Mouse (Mus musculus): ENCODE measurements around the gene Ankle1.

The Ankle1 gene

DNA sequence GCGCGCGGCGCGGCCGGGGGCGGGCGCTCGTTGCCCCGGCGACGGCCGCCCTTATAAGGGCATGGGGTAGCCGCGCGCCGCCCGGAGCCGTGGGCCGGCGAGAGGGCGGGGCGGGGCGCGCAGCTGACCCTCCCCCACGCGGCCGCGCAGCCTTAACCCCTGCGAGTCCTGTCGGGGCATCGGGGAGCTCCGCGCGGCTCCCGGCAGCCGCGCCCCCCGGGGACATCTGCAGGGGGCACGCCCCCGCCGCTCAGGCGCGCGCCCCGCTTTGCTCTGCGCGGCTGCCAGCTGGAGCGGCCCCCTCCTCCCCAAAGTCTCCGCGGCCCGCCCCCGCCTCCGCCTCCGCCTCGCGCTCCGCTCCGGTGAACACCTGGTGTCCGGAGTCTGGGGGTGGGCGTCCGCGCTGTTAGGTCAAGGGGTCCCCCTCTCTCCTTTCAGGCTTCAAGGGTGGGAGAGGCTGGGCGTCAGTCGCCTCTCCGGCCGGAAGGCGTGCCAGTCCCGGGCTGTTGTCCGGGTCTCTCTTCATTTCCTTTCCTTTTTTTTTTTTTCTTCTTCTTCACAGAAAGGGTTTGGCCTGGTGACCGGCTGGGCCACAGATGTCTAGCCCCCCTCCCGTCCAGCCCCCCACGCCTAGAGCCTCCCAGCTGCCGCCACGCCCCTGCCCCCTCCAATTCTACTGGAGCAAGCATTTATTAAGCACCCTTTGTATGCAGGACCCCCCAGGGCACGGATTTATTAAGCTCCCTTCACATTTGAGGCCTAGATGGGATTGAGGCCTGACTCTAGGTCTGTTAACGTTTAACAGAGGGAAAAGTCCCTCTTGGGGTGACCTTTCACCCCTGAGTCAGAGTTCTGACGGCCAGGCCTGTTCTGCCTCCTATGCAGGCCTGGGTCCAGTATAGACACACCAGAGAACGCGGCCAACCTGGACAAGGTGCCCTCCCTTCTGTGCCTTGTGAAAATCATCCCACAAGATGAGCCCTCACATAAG is 23.5 kb upstream of the Ankle1 start:
- in situ Hi-C loops (cut with MboI, MseI): no loop called here

DNA sequence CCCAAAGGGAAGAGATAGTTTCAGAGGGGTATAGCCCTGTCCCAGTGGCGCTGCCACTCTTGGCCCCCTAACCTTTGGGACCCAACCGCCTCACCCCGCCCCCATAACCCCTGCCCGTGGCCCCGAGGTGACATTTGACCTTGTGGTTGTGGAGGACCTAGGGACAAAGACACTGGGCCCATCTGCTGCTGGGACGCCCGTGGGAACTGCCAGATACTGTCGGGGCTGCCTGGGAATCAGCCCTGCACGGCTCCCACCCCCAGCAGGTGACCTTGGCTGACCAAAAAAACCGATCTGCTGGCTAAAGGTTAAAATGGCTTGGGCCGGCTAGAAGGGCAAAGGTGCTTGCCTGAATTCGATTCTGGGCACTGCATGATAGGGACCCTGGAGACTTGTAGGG is 22.4 kb upstream of the Ankle1 start:
- in situ Hi-C loops (cut with MboI, MseI): no loop called here

DNA sequence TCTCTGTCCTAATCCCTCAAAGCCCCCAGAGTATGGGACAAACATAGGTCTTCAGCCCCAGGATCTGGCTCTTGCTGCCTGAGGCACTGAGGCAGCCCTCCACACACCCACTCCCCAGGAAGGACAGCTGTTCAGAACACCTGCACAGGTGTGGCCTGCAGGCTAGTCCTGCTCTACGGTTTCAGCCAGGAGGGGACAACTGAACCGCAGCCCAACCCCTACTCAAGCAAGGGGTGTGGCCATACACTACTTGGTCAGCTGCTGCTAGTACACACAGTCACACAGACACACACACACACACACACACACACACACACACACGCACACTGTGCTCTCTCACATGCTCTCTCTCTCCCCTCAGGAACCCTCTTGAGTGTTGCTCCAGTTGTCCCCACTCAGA is 21.9 kb upstream of the Ankle1 start:
- in situ Hi-C loops (cut with MboI, MseI): no loop called here

DNA sequence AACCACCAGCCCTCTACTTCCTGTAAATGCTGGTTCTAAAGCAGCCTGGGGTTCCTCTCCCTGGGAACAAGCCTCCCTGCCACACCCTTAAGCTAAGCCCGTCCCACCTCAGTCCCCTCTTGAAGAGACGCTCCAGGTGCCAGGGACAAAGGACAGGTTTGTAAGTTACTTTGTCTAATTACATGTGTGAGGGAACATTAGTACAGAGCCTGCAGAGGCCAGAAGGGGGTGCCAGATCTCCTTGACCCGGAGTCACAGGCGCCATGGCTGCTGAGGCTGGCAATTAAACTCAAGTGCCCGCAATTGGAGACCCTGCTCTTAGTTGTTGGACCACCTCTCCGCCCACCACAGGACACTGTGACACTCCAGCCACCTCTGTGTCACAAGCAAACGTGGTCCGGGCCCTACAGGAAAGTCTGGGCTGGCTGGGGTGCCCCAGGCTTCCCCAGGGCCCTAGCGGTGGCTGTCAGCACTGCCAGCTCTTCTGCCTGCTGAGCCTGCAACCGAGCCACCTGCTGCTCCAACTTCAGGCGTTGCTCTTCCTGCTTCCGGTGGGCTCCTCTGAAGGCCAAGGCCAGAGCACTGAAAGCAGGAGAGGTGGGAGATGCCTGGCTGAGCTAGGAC is 20.5 kb upstream of the Ankle1 start:
- in situ Hi-C loops (cut with MboI, MseI): no loop called here

DNA sequence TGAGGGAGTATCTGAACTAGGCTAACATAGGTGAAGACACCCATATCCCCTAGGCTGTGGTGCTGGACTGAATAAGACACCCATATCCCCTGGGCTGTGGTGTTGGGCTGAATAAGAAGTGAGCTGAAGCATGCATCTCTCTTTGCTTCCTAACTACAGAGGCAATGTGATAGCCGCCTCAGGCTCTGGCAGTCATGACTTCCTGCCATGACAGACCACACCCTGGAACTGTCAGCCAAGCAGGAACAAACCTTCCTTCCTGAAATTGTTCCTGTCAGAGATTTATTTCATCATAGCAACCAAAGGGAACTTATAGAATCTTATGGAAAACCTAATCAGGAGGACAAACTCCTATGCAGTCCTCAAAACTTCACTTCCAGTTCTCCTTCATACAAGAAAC is 17.5 kb upstream of the Ankle1 start:
- in situ Hi-C loops (cut with MboI, MseI): no loop called here

DNA sequence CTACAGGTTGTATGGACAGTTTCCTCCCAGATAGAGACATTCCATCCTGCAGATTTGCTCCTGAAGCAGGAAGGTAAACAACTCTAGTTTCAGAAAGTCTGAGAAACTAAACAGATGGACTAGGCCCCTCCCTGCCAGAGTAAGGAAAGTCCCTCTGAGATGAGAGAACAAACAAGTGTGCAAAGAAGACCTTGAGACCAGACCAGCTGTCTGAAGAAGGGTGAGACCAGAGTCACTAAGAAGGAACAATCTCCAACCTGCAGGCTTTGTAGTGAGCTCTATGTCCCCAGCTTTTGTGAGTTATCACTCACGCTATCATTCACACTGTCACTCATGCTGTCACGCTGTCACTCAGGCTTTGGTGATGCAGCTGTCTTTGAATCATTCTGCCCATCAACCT is 14.1 kb upstream of the Ankle1 start:
- in situ Hi-C loops (cut with MboI, MseI): no loop called here

DNA sequence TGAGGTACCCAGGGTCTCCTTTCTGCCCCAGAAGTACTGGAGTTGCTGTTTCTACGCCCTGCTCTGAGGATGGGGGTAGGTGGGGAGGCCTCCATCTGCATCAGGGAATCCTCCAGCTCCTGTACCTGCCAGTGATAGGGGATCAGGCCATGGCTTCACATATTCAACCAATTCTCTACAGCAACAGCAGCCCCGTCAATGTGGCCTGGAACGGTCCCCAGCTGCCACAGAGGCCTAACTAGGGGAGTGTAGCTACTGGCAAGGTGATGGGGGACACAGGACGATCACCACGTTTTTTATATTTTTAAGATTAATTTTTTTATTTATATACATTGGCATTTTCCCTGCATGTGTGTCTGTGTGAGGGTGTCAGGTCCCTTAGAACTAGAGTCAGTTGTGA is 13.4 kb upstream of the Ankle1 start:
- in situ Hi-C loops (cut with MboI, MseI): no loop called here

DNA sequence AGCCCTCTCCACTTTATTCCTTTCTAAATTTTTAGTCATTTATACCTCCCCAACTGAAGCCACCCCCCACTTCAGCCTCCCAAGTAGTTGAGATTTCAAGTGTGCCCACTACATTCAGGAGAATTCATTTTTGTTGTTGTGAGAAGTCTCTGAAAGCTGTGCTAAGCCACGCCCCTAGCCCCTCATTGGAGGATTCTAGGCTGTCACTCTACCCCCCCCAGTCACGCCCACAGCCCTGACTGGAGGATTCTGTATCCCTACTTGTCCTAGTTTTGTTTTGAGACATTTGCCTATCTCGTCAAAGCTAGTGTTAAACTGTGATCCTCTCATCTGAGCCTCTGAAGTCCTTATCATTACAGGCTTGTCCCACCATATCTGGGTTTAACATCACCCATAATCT is 12.9 kb upstream of the Ankle1 start:
- in situ Hi-C loops (cut with MboI, MseI): no loop called here

DNA sequence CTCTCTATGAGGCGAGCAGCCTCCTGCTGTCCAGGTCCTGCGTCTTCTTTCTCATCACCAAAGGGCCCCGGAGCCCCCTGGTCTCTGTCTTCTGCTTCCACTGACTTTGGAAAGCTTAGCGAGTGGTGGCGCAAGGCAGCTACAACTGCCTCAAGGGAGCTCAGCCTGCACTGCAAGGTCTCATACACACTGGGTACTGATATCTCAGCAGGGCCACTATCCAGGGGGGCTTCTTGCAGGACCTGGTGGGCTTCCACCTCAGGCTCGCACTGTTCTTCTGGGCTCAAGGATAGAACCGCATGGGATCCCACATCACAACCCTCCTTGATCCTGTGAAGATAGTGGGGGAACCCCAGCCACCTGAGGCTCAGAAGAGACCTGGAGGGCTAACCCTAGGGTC is 11.3 kb upstream of the Ankle1 start:
- in situ Hi-C loops (cut with MboI, MseI): no loop called here

DNA sequence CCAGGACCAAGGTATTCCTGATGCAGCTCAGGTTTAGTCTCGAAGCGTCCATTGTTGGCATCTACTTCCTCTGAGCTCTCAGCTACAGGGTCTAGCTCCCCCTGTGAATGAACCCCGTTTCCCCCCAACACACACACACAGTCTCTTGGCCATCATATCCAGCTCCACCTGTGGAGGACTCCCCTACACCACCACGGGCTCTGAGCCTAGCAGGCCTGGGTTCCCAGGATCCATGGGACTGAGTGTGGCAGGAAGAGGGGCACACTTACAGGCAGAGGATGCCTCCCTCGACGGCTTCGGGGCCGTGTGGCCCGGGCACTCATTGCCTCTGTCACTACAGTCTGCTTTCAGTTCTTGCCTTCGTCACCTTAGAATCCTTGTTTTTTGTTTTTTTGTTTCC is 10.7 kb upstream of the Ankle1 start:
- in situ Hi-C loops (cut with MboI, MseI): no loop called here

DNA sequence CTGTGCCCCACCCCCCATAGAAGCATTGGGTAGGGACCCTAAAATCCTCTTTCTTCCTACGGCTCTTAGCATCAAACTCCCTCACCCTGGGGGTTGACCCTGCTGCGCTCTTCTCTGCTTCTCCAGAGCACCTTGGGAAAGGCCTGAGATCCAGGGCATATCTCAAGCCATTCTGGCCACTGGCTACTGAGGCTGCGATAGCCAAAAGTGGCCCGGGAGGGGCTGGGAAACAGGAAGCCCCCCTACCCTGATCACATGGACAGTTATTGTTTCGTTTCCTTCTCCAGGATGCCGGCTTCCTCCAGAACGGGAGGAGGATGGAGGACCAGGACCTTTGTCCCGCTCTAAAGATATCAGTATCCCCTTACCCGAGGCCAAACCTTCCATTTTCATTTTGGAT is 10.2 kb upstream of the Ankle1 start, which contains the start of gene Ushbp1:
Gene Ushbp1 (minus strand): TSS at position 174 of the 400 bp plus-strand sequence.
- in situ Hi-C loops (cut with MboI, MseI): no loop called here

DNA sequence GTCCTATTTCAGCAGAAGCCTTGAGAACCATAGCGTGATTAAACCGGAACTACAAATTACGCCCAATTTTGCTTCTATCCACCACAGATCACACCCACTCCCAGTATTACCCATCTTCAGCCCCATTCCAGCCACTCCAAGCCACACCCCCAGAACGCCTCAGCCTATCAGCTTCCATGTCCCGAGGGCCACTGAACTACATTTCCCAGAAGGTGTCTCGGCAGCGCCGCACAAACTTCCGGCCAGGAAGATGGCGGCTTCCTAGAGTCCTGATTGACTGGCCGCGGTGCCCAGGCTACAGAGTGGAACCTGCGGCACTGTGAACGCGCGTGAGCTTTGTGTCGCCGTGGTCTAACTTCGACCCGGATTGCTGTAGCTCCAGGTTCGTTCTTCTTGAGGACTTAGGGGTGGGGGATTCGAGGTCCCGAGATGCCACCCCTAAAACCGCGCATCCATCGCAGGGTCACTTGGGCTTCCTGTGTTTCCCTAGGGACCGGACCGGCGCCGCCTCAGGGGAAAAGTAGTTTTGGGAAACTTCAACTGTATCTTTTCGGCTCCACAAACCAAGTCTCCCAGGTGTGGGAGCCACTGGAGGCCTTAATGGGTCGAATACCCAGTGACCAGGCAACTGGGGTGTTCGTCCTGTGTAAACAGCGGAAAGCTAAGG is 9.0 kb upstream of the Ankle1 start, which contains the start of gene Babam1:
Gene Babam1 (plus strand): TSS at position 223 of the 667 bp plus-strand sequence.
- in situ Hi-C loops (cut with MboI, MseI): no loop called here

DNA sequence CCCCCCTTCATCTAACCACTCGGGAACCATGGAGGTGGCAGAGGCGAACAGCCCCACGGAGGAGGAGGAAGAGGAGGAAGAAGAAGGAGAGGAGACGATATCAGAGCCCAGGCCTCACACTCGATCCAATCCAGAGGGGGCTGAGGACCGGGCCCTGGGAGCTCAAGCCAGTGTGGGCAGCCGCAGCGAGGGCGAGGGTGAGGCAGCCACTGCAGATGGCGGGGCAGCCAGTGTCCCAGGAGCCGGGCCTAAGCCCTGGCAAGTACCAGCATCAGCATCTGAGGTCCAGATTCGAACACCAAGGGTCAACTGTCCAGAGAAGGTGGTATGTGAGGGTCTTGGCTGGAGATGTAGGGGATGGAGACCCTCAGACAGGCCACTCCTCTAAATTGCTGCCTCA is 8.1 kb upstream of the Ankle1 start:
- in situ Hi-C loops (cut with MboI, MseI): no loop called here

DNA sequence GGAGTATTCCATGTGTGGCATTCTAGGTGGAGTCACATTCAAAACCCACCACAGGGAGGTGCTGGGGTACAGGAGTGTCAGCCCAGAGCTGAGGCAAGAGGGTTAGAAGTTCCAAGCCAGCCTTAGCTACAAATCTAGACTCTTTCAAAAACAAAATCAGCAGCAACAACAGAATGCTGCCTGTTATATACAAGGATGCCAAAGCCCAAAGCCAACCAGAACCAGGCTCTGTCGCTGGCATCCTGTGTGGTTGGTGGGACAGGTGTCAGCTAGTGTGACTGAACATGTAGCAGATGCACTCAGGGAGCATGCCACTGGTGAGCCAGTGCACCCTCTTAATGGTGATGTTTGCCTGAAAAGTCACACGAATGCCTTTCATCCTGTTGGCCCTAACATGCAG is 5.0 kb upstream of the Ankle1 start:
- in situ Hi-C loops (cut with MboI, MseI): no loop called here

DNA sequence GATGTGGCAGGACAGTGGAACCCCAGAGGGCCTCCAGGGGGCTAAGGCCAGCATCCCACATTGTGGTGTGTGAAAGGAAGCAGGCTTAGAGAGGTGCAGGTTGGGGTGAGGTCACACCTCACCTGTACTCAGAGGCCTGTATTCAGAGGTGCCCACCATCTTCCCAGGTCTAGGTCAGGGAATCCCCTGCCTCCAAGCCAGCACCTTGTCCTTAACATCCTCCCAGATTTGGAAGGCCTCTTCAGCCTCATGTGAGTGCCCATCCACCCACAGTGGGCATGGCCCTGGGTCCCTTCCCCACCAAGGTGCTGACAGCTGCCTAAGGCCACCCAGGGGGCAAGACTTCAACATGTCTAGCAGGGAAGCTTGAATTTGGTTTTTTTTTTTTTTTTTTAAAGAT is 4.4 kb upstream of the Ankle1 start:
- in situ Hi-C loops (cut with MboI, MseI): no loop called here

DNA sequence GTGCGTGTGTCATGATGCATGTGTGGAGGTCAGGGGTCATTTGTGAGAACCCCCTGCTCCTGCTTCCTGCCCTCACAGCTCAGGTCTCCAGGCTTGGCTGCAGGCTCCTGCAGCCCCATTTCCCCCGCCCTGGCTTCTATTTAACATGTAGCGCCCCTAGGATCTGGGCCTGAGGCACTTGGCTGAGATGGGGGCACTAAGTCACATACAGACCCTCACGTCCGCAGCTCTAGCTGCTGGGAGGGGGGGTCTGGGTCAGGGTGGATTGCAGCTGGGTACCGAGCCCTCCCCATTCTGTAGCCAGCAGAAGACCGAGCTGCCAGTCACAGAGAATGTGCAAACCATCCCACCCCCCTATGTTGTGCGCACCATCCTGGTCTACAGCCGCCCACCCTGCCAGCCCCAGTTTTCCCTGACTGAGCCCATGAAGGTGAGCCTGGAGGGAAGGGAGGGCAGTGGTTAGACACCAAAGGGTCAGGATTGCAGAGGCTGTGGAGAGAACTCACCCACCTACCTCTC is 3.3 kb upstream of the Ankle1 start:
- in situ Hi-C loops (cut with MboI, MseI): no loop called here

DNA sequence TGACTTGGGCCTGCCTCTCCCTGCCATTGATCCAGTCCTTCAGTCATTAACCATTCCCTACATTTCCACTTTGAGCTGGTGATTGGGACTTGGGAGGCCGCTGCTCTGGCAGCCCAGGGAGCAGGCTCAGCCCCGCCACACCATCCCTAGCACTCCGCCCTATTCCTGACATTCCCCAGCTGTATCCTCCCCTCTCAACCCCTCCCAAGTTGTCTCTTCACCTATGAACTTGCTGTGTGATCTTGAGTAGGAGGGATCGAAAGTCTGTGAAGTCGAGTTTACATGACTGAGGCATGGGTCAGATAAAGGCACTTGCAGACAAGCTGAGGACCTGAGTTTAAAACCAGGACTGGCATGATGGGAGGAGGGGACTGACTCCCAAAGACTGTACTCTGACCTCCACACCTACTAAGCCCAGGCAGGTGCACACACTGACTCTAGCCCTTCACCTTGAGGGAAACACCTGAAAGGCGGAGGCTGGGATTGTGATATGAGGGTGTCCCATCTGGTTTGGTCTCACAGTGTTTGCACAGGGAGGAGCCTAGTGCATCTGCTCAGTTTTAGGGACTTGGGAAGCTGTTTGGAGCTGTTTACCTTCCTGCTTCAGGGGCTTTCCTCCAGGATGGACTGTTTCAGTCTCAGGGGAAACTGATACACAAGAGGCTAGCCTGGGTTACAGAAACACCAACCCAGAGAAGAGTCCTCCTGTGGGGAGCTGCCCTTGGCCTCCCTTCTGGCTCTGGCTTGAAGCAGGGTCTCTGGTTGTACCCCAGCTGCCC is 2.5 kb upstream of the Ankle1 start:
- in situ Hi-C loops (cut with MboI, MseI): no loop called here

DNA sequence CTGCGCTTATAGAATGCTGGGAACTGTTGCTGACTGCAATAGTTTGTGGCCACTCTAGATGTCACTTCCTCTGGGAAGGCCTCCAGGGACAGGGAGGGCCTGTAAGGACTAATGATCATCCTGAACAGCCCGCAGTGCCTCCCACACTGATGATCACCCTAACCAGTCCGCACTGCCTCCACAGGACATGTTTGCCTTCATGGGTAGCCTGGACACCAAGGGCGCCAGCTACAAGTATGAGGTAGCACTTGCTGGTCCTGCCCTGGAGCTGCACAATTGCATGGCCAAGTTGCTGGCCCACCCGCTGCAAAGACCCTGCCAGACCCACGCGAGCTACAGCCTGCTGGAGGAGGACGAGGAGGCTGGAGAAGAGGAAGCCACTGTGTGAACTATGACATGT is 1.8 kb upstream of the Ankle1 start:
- in situ Hi-C loops (cut with MboI, MseI): no loop called here

DNA sequence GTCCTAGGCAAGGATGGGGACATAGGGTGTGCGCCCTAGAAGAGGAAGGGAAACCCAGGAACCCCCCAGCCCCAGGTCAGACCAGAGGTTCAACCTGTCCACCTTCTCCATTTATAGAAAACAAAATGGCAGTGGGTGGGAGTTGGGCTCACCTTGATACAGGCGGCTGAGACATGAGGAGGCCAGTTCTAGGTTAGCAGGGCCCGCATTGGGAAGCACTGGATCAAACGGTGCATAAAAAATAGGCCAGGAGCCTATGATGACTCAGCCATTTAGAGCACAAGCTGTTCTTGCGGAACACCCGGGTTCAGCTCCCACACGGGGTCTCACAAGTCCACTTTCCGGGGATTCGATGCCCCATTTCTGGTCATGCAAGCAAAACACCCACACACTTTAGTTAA is 859 bp upstream of the Ankle1 start:
- in situ Hi-C loops (cut with MboI, MseI): no loop called here

DNA sequence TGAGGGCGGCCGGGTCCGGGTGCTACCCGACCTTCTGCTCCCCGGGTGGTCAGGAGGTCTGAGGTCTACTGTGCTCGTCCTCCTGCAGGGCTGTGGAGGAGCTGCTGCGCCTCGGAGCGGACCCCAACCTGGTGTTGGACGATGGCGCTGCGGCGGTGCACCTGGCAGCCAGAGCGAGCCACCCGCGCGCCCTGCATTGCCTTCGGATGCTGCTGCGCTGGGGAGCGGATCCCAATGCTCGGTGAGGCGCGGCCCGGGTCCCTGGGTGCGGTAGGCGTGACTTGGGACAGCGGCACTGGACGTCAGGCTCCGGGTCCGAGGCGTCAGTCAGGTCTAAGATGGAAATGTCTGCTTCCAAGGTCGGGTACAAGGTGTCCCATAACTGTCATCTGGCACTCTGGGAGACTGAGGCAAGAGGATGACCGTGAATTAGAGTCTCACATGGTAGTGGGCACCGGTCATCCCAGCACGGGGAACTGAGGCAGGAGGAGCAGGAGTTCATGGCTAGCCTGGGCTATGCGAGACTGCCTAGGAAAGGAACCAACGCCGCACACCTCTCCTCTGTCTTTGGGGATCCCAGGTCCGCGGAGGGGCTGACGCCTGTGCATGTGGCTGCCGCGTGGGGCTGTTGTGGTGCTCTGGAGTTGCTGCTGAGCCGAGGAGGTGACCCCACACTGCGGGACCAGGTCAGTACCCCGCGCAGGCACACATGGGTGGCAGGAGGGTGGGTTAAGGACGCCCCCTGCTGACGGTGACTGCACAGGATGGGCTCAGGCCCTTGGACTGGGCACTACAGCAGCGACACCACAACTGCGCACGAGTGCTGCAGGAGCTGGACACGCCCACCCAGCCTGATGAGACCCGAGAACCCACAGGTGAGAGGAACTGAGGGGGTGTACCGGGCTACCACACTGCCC is 547 bp downstream of the Ankle1 start:
- in situ Hi-C loops (cut with MboI, MseI): no loop called here
